Mouse (Mus musculus) liver, embryonic 16.5 days (tissue): ENCODE results near the gene Fyco1. TPM values are rescaled to one million over a fixed set of nuclear protein-coding genes. Genes with fewer than 3 reads are reported as not detected.
"Not testable (repeated sequence)": the region's sequence is repeated elsewhere in the genome, so short reads cannot be mapped to it uniquely, and the experiment has no call there.

Source experiments
- ATAC-seq: fragments of 200-750 bp; cut with Nextera tagmentation; 2 replicates; pipeline ENCODE4 v1.8.0; 2017; ENCODE audit warnings: low read depth, mild to moderate bottlenecking, moderate number of reproducible peaks, moderate library complexity
- H3K27ac ChIP-seq: fragments of 300-500 bp; sonication (generic); 2 replicates; pipeline ENCODE4 v1.5.1; 2014; ENCODE audit warnings: mild to moderate bottlenecking, low read length
- H3K27me3 ChIP-seq: fragments of 300-500 bp; sonication (generic); 2 replicates; pipeline ENCODE4 v1.6.1; 2014; ENCODE audit warnings: low read depth, low read length, mixed read lengths; ENCODE audit not compliant: control insufficient read depth, insufficient read depth
- H3K36me3 ChIP-seq: fragments of 300-500 bp; sonication (generic); 2 replicates; pipeline ENCODE4 v1.6.1; 2014; ENCODE audit warnings: mild to moderate bottlenecking; ENCODE audit not compliant: control insufficient read depth, insufficient read depth
- H3K4me1 ChIP-seq: fragments of 300-500 bp; sonication (generic); 2 replicates; pipeline ENCODE4 v1.6.1; 2014; ENCODE audit warnings: low read depth, low read length, mixed read lengths; ENCODE audit not compliant: control insufficient read depth
- H3K4me2 ChIP-seq: fragments of 300-500 bp; sonication (generic); 2 replicates; pipeline ENCODE4 v1.6.1; 2014; ENCODE audit warnings: low read depth, low read length, mixed read lengths
- H3K4me3 ChIP-seq: fragments of 300-500 bp; sonication (generic); 2 replicates; pipeline ENCODE4 v1.5.1; 2014; ENCODE audit warnings: low read depth, mild to moderate bottlenecking, low read length
- H3K9ac ChIP-seq: fragments of 300-500 bp; sonication (generic); 2 replicates; pipeline ENCODE4 v1.6.1; 2014; ENCODE audit warnings: low read depth, low read length
- H3K9me3 ChIP-seq: fragments of 300-500 bp; sonication (generic); replicated peaks from 2 replicates; pipeline ENCODE4 v1.6.1; 2016; ENCODE audit warnings: low read length; ENCODE audit not compliant: control insufficient read depth
- WGBS: fragments of 180-500 bp; shearing (Covaris S2); extraction: QIAGEN DNeasy Blood & Tissue Kit; methylation state at CpG from one replicate; pipeline ENCODE4 v1.1.7; 2014; ENCODE audit not compliant: insufficient replicate concordance; 5-methylcytosine and 5-hydroxymethylcytosine counted together
- polyA plus RNA-seq: library from polyadenylated mRNA; unstranded; fragments of >200 nt; fragmentation: Nextera tagmentation; extraction: Ambion mirVana; gene quantifications from 2 replicates; pipeline ENCODE4 v1.2.1, GENCODE M21; 2015

The Fyco1 gene
- polyA plus RNA-seq, 1 experiment from 2014 or later = 4.7 TPM

GRCm38 (mm10) chr9:123805241-123805640 is 46.5 kb downstream of the Fyco1 start:
- Histone ChIP-seq H3K4me1 (no peaks in the 10 kb centered on the region), H3K27ac (no peak overlapping the region), H3K9me3 (no peaks in the 10 kb centered on the region), H3K4me3 (no peak overlapping the region), H3K27me3 (no peaks in the 10 kb centered on the region), H3K36me3 (no peaks in the 10 kb centered on the region), H3K4me2 (no peak overlapping the region), H3K9ac (no peak overlapping the region)
- WGBS = 67% methylated on average over 2 of the region's 2 CpGs
- no peak for ATAC-seq

DNA sequence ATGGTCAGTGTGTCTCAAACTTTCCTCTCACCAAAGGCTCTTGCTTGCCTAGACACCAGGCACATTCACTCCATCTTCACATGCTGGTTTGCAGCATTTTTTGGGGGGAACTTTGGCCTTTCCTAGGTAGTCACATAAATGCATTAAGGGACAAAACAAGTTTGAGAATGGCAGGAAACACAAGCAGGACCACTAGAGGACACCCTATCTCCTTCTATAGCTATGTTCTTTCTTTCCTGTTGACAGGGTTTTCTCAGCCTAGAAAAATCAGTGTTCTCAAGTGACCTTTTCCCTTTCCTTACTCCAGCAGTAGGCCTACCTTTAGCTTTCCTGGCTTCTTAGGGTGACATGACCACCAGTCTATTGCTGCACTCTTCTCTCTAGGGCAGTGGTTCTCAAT is 48.8 kb downstream of the Fyco1 start:
- Histone ChIP-seq H3K4me3 (no peak overlapping the region), H3K36me3 (no peaks in the 10 kb centered on the region), H3K27ac (no peak overlapping the region), H3K27me3 (no peaks in the 10 kb centered on the region), H3K4me2 (no peak overlapping the region), H3K4me1 (no peaks in the 10 kb centered on the region), H3K9me3 (no peaks in the 10 kb centered on the region), H3K9ac (no peak overlapping the region)
- ATAC-seq = no peak

GRCm38 (mm10) chr9:123802421-123802820 is 49.3 kb downstream of the Fyco1 start:
- no peak overlapping the region for H3K4me3 ChIP-seq
- H3K36me3 ChIP-seq = no peaks in the 10 kb centered on the region
- H3K9me3 ChIP-seq = no peaks in the 10 kb centered on the region
- ATAC-seq = no peak
- H3K4me2 ChIP-seq = no peak overlapping the region
- 58% methylated on average over 2 of the region's 2 CpGs for WGBS
- H3K9ac ChIP-seq = no peak overlapping the region
- no peak overlapping the region for H3K27ac ChIP-seq
- H3K4me1 ChIP-seq = no peaks in the 10 kb centered on the region
- H3K27me3 ChIP-seq = no peaks in the 10 kb centered on the region

DNA sequence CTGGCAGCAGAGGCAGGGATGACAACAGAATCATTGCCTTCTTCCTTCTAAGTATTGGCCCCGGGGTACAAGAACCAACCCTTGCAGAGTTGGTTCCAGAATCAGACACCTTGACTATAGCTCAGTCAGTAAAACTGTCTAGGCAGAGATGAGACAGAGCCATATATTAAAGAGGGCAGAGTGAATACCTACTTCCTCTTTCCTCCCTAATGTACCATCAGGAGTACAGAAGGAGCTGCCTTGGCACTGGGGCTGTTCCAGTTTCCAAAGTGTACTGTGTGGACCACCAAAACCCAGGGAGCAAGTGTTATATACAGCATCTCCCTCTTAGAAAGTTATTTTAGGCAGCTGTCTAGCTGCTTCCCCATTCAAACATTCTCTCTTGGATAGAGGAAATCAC is 50.2 kb downstream of the Fyco1 start:
- Histone ChIP-seq H3K9me3 (no peaks in the 10 kb centered on the region), H3K4me2 (no peak overlapping the region), H3K27me3 (no peaks in the 10 kb centered on the region), H3K4me1 (no peaks in the 10 kb centered on the region), H3K4me3 (no peak overlapping the region), H3K27ac (no peak overlapping the region), H3K9ac (no peak overlapping the region), H3K36me3 (peaks cover 4% of the 10 kb centered on the region; the same call in 1 of the 2 replicates)
- 70% methylated on average over 1 of the region's 1 CpGs for WGBS
- no peak for ATAC-seq

DNA sequence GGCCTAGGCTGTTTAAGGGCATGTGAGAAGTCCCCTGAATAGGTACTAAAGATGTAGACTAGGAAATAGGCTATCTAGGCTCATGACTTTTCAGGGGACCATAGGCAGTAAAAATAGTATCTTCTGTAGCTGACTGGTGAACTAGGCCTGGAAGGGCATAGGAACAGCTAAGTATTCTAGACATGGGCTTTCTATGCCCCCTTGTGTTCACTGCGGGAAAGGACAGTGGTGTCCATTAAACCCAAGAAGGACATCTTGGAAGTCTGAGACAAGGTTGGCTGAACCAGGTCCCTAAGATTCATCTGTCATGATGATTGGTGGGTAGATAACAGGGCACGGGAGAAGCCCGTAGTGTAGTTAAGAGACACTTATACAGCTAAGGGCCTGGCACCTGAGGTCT is 55.5 kb downstream of the Fyco1 start:
- no peak overlapping the region for H3K27ac ChIP-seq
- H3K4me1 ChIP-seq = no peaks in the 10 kb centered on the region
- H3K9ac ChIP-seq = no peak overlapping the region
- H3K9me3 ChIP-seq = no peaks in the 10 kb centered on the region
- H3K36me3 ChIP-seq = peaks cover 27% of the 10 kb centered on the region
- ATAC-seq = no peak
- WGBS = 62% methylated on average over 3 of the region's 3 CpGs
- no peak overlapping the region for H3K4me3 ChIP-seq
- H3K4me2 ChIP-seq = no peak overlapping the region
- H3K27me3 ChIP-seq = no peaks in the 10 kb centered on the region

DNA sequence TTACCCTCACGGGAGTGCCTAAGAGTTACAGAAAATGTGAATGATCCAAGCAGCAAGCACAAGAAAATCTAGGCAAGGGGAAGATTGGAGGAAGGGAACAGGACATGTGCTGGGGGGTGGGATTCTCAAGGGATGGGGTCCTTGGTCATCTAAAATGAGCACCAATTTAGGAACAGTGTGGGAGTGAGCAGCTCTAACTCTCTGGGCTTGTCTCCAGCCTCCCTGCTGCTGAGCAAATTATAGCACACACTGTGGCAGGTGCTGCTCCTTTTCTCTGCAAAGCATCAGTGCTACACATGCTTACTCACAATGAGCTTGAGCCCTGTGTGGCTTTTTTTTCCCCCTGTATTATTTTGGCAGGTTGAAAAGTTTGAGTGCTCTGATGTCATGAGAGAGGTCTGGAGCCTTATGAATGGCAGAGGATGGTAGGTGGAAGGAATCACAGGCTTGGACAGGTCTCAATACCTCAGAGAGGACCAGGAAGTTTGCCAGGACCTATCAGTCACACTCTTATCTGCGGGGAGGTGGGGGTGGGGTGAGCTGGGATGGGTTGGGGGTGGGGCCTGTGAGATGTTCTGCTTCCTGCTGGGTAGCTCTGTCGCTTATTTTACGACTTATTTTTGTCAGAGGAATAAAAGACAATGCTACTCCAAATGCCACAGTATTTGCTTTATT is 62.7 kb downstream of the Fyco1 start:
- Histone ChIP-seq H3K4me2 (no peak overlapping the region), H3K36me3 (peaks cover 23% of the 10 kb centered on the region), H3K9me3 (no peaks in the 10 kb centered on the region), H3K4me3 (no peak overlapping the region), H3K27ac (no peak overlapping the region), H3K27me3 (no peaks in the 10 kb centered on the region), H3K9ac (no peak overlapping the region), H3K4me1 (no peaks in the 10 kb centered on the region)
- WGBS = 62% methylated on average over 4 of the region's 4 CpGs
- ATAC-seq = no peak

DNA sequence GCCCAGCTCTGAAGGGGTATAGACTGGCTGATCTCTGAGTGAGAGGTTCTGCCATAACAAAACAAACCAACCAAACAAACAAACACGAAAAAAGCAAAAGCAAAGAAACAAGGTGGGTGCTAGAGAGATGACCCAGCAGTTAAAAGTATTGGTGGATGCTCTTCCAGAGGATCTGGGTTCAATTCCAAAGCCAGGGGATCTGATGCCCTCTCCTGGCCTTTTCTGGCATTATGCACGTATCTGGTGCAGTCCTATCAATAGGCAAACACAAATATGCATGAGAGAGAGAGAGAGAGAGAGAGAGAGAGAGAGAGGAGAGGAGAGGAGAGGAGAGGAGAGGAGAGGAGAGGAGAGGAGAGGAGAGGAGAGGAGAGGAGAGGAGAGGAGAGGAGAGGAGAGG is 78.4 kb downstream of the Fyco1 start:
- H3K9ac ChIP-seq, H3K4me1 ChIP-seq, H3K4me3 ChIP-seq, H3K27me3 ChIP-seq, H3K4me2 ChIP-seq, H3K36me3 ChIP-seq, H3K27ac ChIP-seq, H3K9me3 ChIP-seq, ATAC-seq: not testable (repeated sequence)
- WGBS = 19% methylated on average over 2 of the region's 2 CpGs

DNA sequence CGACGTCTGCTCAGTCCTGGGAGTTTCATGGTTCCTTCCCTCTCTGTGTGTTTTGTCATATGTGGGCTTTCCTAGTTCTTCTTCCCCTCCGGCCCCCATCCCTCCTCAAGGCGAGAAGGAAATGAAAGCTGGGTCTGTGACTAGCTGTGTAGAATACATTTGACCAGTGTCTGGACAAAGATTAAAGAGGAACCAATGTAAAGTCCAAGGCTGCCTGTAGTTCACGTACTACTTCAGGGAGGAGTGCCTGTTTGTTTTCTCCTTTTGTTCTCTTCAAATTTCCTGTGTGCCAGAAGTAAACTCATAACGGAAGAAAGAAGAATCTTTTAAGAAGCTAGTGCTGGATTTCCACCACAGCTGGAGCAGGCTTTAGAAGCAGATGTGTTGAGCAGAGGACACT is 82.2 kb downstream of the Fyco1 start:
- Histone ChIP-seq H3K4me1 (no peaks in the 10 kb centered on the region), H3K27ac (no peak overlapping the region), H3K4me2 (no peak overlapping the region), H3K4me3 (no peak overlapping the region), H3K9me3 (no peaks in the 10 kb centered on the region), H3K9ac (no peak overlapping the region), H3K27me3 (no peaks in the 10 kb centered on the region), H3K36me3 (no peaks in the 10 kb centered on the region)
- 23% methylated on average over 6 of the region's 6 CpGs for WGBS
- peak; percentile 19; the same call in 1 of the 2 replicates for ATAC-seq

- no peak for ATAC-seq
Measured at GRCm38 (mm10) chr9:123768443-123768842, 83.3 kb downstream of the Fyco1 start.

More at GRCm38 (mm10) chr9:123768443-123768842, 83.3 kb downstream of the Fyco1 start:
- H3K4me1 ChIP-seq = no peaks in the 10 kb centered on the region
- no peak overlapping the region for H3K4me2 ChIP-seq
- no peak overlapping the region for H3K4me3 ChIP-seq
- H3K27me3 ChIP-seq = no peaks in the 10 kb centered on the region
- H3K27ac ChIP-seq = no peak overlapping the region
- WGBS = 67% methylated on average over 1 of the region's 1 CpGs
- no peaks in the 10 kb centered on the region for H3K9me3 ChIP-seq
- H3K9ac ChIP-seq = no peak overlapping the region
- no peaks in the 10 kb centered on the region for H3K36me3 ChIP-seq
